Mouse (Mus musculus): Measurements from ENCODE around the gene Rnaseh2a. TPM values are rescaled to one million over a fixed set of nuclear protein-coding genes. Genes with fewer than 3 reads are reported as not detected.

The Rnaseh2a gene
- 69.4 and 76.1 TPM in 2 replicates for polyA plus RNA-seq (2012; rRNA removed)

GRCm38 (mm10) chr8:84969241-84970134, at the start of gene Rnaseh2a, which contains the start of the genes Gm49661 and Prdx2:
Gene Rnaseh2a, minus strand, starts transcription at chr8:84969767.
Gene Gm49661, minus strand, starts transcription at chr8:84969433.
Gene Prdx2, plus strand, starts transcription at chr8:84969587.
- Histone ChIP-seq H3K4me3 (ENCODE audit: control insufficient read depth, insufficient read depth, low read length) (peak within 1 kb of the TSS; percentile 74), H3K4me1 (replicated peaks; ENCODE audit: control insufficient read depth, insufficient read depth, low read length) (peaks cover 30% of the 10 kb centered on the region), H3K27me3 (ENCODE audit: control insufficient read depth, insufficient read depth, low read length) (no peaks in the 10 kb centered on the region), H3K36me3 (ENCODE audit: control insufficient read depth, insufficient read depth, low read length) (no peaks in the 10 kb centered on the region), H3K27ac (ENCODE audit: control insufficient read depth, insufficient read depth, low read length) (no peak within 1 kb of the TSS)
- peak; percentile 63 for DNase-seq
- WGBS = under 1% methylated on average over 56 of the region's 56 CpGs
- TF ChIP-seq CTCF (IDR thresholded peaks at IDR 0.05; ENCODE audit: borderline replicate concordance, control insufficient read depth, extremely low read depth, insufficient read depth, low read length, poor library complexity) = no peak
- TF ChIP-seq POLR2A (IDR thresholded peaks at IDR 0.05; ENCODE audit: control insufficient read depth, extremely low read depth, insufficient read depth, low read length, poor library complexity) = peak; percentile 72; the same call in 1 of the 2 replicates

- Histone ChIP-seq H3K27ac (ENCODE audit: control insufficient read depth, insufficient read depth, low read length) (no peak overlapping the region), H3K27me3 (ENCODE audit: control insufficient read depth, insufficient read depth, low read length) (no peaks in the 10 kb centered on the region), H3K4me1 (replicated peaks; ENCODE audit: control insufficient read depth, insufficient read depth, low read length) (peaks cover 2% of the 10 kb centered on the region), H3K36me3 (ENCODE audit: control insufficient read depth, insufficient read depth, low read length) (peaks cover 15% of the 10 kb centered on the region), H3K4me3 (ENCODE audit: control insufficient read depth, insufficient read depth, low read length) (no peak overlapping the region)
- TF ChIP-seq CTCF (IDR thresholded peaks at IDR 0.05; ENCODE audit: borderline replicate concordance, control insufficient read depth, extremely low read depth, insufficient read depth, low read length, poor library complexity) = no peak
- no peak for TF ChIP-seq POLR2A (IDR thresholded peaks at IDR 0.05; ENCODE audit: control insufficient read depth, extremely low read depth, insufficient read depth, low read length, poor library complexity)
- no peak for DNase-seq
- whole genome bisulfite sequencing = 93% methylated on average over 5 of the region's 5 CpGs
Measured at GRCm38 (mm10) chr8:85017209-85017608, 47.6 kb upstream of the Rnaseh2a start.

GRCm38 (mm10) chr8:85016724-85017123, 47.2 kb upstream of the Rnaseh2a start:
- Histone ChIP-seq H3K4me3 (ENCODE audit: control insufficient read depth, insufficient read depth, low read length) (no peak overlapping the region), H3K27me3 (ENCODE audit: control insufficient read depth, insufficient read depth, low read length) (no peaks in the 10 kb centered on the region; the same call in 1 of the 2 replicates), H3K36me3 (ENCODE audit: control insufficient read depth, insufficient read depth, low read length) (peaks cover 15% of the 10 kb centered on the region), H3K4me1 (replicated peaks; ENCODE audit: control insufficient read depth, insufficient read depth, low read length) (peaks cover 2% of the 10 kb centered on the region), H3K27ac (ENCODE audit: control insufficient read depth, insufficient read depth, low read length) (no peak overlapping the region)
- 87% methylated on average over 10 of the region's 10 CpGs for WGBS
- no peak for DNase-seq
- TF ChIP-seq CTCF (IDR thresholded peaks at IDR 0.05; ENCODE audit: borderline replicate concordance, control insufficient read depth, extremely low read depth, insufficient read depth, low read length, poor library complexity) = no peak
- no peak for TF ChIP-seq POLR2A (IDR thresholded peaks at IDR 0.05; ENCODE audit: control insufficient read depth, extremely low read depth, insufficient read depth, low read length, poor library complexity)

- 89% methylated on average over 2 of the region's 2 CpGs for WGBS
- H3K4me3 ChIP-seq (ENCODE audit: control insufficient read depth, insufficient read depth, low read length) = peak within 1 kb of the TSS; percentile 35
- no peak for TF ChIP-seq POLR2A (IDR thresholded peaks at IDR 0.05; ENCODE audit: control insufficient read depth, extremely low read depth, insufficient read depth, low read length, poor library complexity)
- no peak for TF ChIP-seq CTCF (IDR thresholded peaks at IDR 0.05; ENCODE audit: borderline replicate concordance, control insufficient read depth, extremely low read depth, insufficient read depth, low read length, poor library complexity)
Measured at GRCm38 (mm10) chr8:85014431-85014830, 44.9 kb upstream of the Rnaseh2a start, which contains the start of gene Best2. Gene Best2, minus strand, starts transcription at chr8:85014531.

GRCm38 (mm10) chr8:85013230-85013840, 43.8 kb upstream of the Rnaseh2a start:
- DNase-seq = peak; percentile 85
- peaks cover 2% of the 10 kb centered on the region for H3K4me1 ChIP-seq (replicated peaks; ENCODE audit: control insufficient read depth, insufficient read depth, low read length)
- TF ChIP-seq CTCF (IDR thresholded peaks at IDR 0.05; ENCODE audit: borderline replicate concordance, control insufficient read depth, extremely low read depth, insufficient read depth, low read length, poor library complexity) (peak; percentile 82), POLR2A (IDR thresholded peaks at IDR 0.05; ENCODE audit: control insufficient read depth, extremely low read depth, insufficient read depth, low read length, poor library complexity) (no peak)
- peak overlapping the region; percentile 35 for H3K4me3 ChIP-seq (ENCODE audit: control insufficient read depth, insufficient read depth, low read length)
- H3K27me3 ChIP-seq (ENCODE audit: control insufficient read depth, insufficient read depth, low read length) = no peaks in the 10 kb centered on the region; the same call in 1 of the 2 replicates
- WGBS = 10% methylated on average over 26 of the region's 26 CpGs
- no peak overlapping the region for H3K27ac ChIP-seq (ENCODE audit: control insufficient read depth, insufficient read depth, low read length)
- peaks cover 8% of the 10 kb centered on the region for H3K36me3 ChIP-seq (ENCODE audit: control insufficient read depth, insufficient read depth, low read length)

More at GRCm38 (mm10) chr8:85014431-85014830, 44.9 kb upstream of the Rnaseh2a start, which contains the start of gene Best2:
- Histone ChIP-seq H3K4me1 (replicated peaks; ENCODE audit: control insufficient read depth, insufficient read depth, low read length) (peaks cover 2% of the 10 kb centered on the region), H3K27ac (ENCODE audit: control insufficient read depth, insufficient read depth, low read length) (no peak within 1 kb of the TSS), H3K27me3 (ENCODE audit: control insufficient read depth, insufficient read depth, low read length) (no peaks in the 10 kb centered on the region; the same call in 1 of the 2 replicates), H3K36me3 (ENCODE audit: control insufficient read depth, insufficient read depth, low read length) (peaks cover 15% of the 10 kb centered on the region)
- DNase-seq = no peak

GRCm38 (mm10) chr8:85011242-85011641, 41.7 kb upstream of the Rnaseh2a start:
- no peak for TF ChIP-seq CTCF (IDR thresholded peaks at IDR 0.05; ENCODE audit: borderline replicate concordance, control insufficient read depth, extremely low read depth, insufficient read depth, low read length, poor library complexity)
- no peak for TF ChIP-seq POLR2A (IDR thresholded peaks at IDR 0.05; ENCODE audit: control insufficient read depth, extremely low read depth, insufficient read depth, low read length, poor library complexity)
- Histone ChIP-seq H3K4me1 (replicated peaks; ENCODE audit: control insufficient read depth, insufficient read depth, low read length) (peaks cover 2% of the 10 kb centered on the region), H3K36me3 (ENCODE audit: control insufficient read depth, insufficient read depth, low read length) (no peaks in the 10 kb centered on the region), H3K4me3 (ENCODE audit: control insufficient read depth, insufficient read depth, low read length) (no peak overlapping the region), H3K27me3 (ENCODE audit: control insufficient read depth, insufficient read depth, low read length) (no peaks in the 10 kb centered on the region; the same call in 1 of the 2 replicates), H3K27ac (ENCODE audit: control insufficient read depth, insufficient read depth, low read length) (no peak overlapping the region)
- DNase-seq = no peak
- 13% methylated on average over 28 of the region's 28 CpGs for WGBS

Measured in thymus, adult 2 months (tissue).